Mouse (Mus musculus) liver, adult 2 months (tissue): ENCODE measurements at regions not wholly inside any gene's neighbourhood (a gene's known extent, or its start where the extent isn't known, plus 50 kb on each side); places are given as distances from the start of the nearest gene placed in this dataset.
A peak's percentile ranks its signal among the peaks of the same experiment; 100 is the strongest.

Experiments used
- DNase-seq: peaks from one replicate; pipeline ENCODE4 v3.0.0-alpha.2; 2011; ENCODE audit warnings: low read depth, low spot score; ENCODE audit errors: extremely low read depth
- H3K27ac ChIP-seq: fragments of 200-500 bp; replicated peaks from 2 replicates; pipeline ENCODE4 v1.5.1; 2012; ENCODE audit warnings: low read depth, mild to moderate bottlenecking, control low read depth, inconsistent platforms, low read length; ENCODE audit not compliant: insufficient read depth
- H3K27me3 ChIP-seq: fragments of 200-500 bp; 2 replicates; pipeline ENCODE4 v1.6.1; 2012; ENCODE audit warnings: mild to moderate bottlenecking, moderate library complexity, low read length, inconsistent platforms; ENCODE audit not compliant: control insufficient read depth, insufficient read depth
- H3K36me3 ChIP-seq: fragments of 200-500 bp; 2 replicates; pipeline ENCODE4 v1.6.1; 2012; ENCODE audit warnings: low read length, inconsistent platforms; ENCODE audit not compliant: control insufficient read depth, insufficient read depth
- H3K4me1 ChIP-seq: fragments of 200-500 bp; 2 replicates; pipeline ENCODE4 v1.6.1; 2011; ENCODE audit warnings: low read length; ENCODE audit not compliant: control insufficient read depth, insufficient read depth
- H3K4me3 ChIP-seq: fragments of 200-500 bp; 2 replicates; pipeline ENCODE4 v1.5.1; 2011; ENCODE audit warnings: low read depth, mild to moderate bottlenecking, control low read depth, low read length, moderate library complexity; ENCODE audit not compliant: insufficient read depth
- H3K79me2 ChIP-seq: fragments of 200-500 bp; 2 replicates; pipeline ENCODE4 v1.6.1; 2012; ENCODE audit warnings: inconsistent platforms, mild to moderate bottlenecking, low read length, moderate library complexity; ENCODE audit not compliant: control insufficient read depth, insufficient read depth
- H3K9ac ChIP-seq: fragments of 200-500 bp; 2 replicates; pipeline ENCODE4 v1.6.1; 2012; ENCODE audit warnings: low read depth, mild to moderate bottlenecking, control low read depth, inconsistent platforms, low read length
- CTCF ChIP-seq: fragments of 200-500 bp; IDR thresholded peaks from 2 replicates; pipeline ENCODE4 v1.5.1; 2011; ENCODE audit warnings: low read depth, low read length, control low read depth
- POLR2A ChIP-seq: fragments of 200-500 bp; IDR thresholded peaks from 2 replicates; pipeline ENCODE4 v1.6.1; 2011; ENCODE audit warnings: low read length, control low read depth; ENCODE audit not compliant: insufficient read depth; ENCODE audit errors: extremely low read depth
- WGBS: fragments of 180-500 bp; shearing (Covaris S2); methylation state at CpG from one replicate; pipeline ENCODE4 v1.1.7; 2018; 5-methylcytosine and 5-hydroxymethylcytosine counted together

GRCm38 (mm10) chr15:90021746-90022312 lies 180.2 kb upstream of the Syt10 start:
- Histone ChIP-seq H3K4me1 (no peaks in the 10 kb centered on the region), H3K4me3 (no peak overlapping the region), H3K36me3 (no peaks in the 10 kb centered on the region), H3K27ac (no peak overlapping the region), H3K9ac (no peak overlapping the region), H3K27me3 (no peaks in the 10 kb centered on the region), H3K79me2 (no peaks in the 10 kb centered on the region)
- TF ChIP-seq POLR2A (no peak), CTCF (no peak)
- peak; percentile 2 for DNase-seq

- H3K9ac ChIP-seq, result no peak overlapping the region
- no peaks in the 10 kb centered on the region for H3K79me2 ChIP-seq
- DNase-seq, result no peak
- TF ChIP-seq POLR2A (no peak), CTCF (no peak)
- no peaks in the 10 kb centered on the region for H3K27me3 ChIP-seq
- 81% methylated on average over 4 of the region's 4 CpGs for WGBS
- H3K4me1 ChIP-seq, result no peaks in the 10 kb centered on the region
- H3K36me3 ChIP-seq, result no peaks in the 10 kb centered on the region
- H3K4me3 ChIP-seq, result no peak overlapping the region
- no peak overlapping the region for H3K27ac ChIP-seq
Observed at GRCm38 (mm10) chr15:90023164-90023563, 181.5 kb upstream of the Syt10 start.

- 92% methylated on average over 2 of the region's 2 CpGs for WGBS
- no peak for DNase-seq
- TF ChIP-seq POLR2A (no peak), CTCF (no peak)
- Histone ChIP-seq H3K9ac (no peak overlapping the region), H3K27ac (no peak overlapping the region), H3K4me3 (no peak overlapping the region), H3K79me2 (no peaks in the 10 kb centered on the region), H3K4me1 (no peaks in the 10 kb centered on the region), H3K27me3 (no peaks in the 10 kb centered on the region), H3K36me3 (no peaks in the 10 kb centered on the region)
Observed at GRCm38 (mm10) chr15:90034356-90034755, 189.8 kb upstream of the Alg10b start.

GRCm38 (mm10) chr15:90045683-90046082 lies 178.4 kb upstream of the Alg10b start:
- WGBS, result 85% methylated on average over 5 of the region's 5 CpGs
- TF ChIP-seq POLR2A, result no peak
- no peak for TF ChIP-seq CTCF
- H3K9ac ChIP-seq, result no peak overlapping the region
- H3K27ac ChIP-seq, result no peak overlapping the region
- H3K4me1 ChIP-seq, result no peaks in the 10 kb centered on the region
- no peaks in the 10 kb centered on the region for H3K79me2 ChIP-seq
- H3K27me3 ChIP-seq, result no peaks in the 10 kb centered on the region
- DNase-seq, result no peak
- no peak overlapping the region for H3K4me3 ChIP-seq
- no peaks in the 10 kb centered on the region for H3K36me3 ChIP-seq

GRCm38 (mm10) chr15:90062021-90062420 lies 162.1 kb upstream of the Alg10b start:
- Histone ChIP-seq H3K36me3 (no peaks in the 10 kb centered on the region), H3K27ac (no peak overlapping the region), H3K4me3 (no peak overlapping the region), H3K27me3 (no peaks in the 10 kb centered on the region), H3K9ac (no peak overlapping the region), H3K4me1 (no peaks in the 10 kb centered on the region), H3K79me2 (no peaks in the 10 kb centered on the region)
- DNase-seq, result no peak
- 45% methylated on average over 7 of the region's 7 CpGs for WGBS
- TF ChIP-seq CTCF (no peak), POLR2A (no peak)

- H3K36me3 ChIP-seq, result no peaks in the 10 kb centered on the region
- no peak overlapping the region for H3K9ac ChIP-seq
- H3K79me2 ChIP-seq, result no peaks in the 10 kb centered on the region
- H3K4me3 ChIP-seq, result no peak overlapping the region
- no peaks in the 10 kb centered on the region for H3K27me3 ChIP-seq
- no peak for DNase-seq
- H3K4me1 ChIP-seq, result no peaks in the 10 kb centered on the region
- no peak for TF ChIP-seq POLR2A
- no peak for TF ChIP-seq CTCF
- 22% methylated on average over 3 of the region's 3 CpGs for WGBS
- H3K27ac ChIP-seq, result no peak overlapping the region
Observed at GRCm38 (mm10) chr15:90065768-90066167, 158.3 kb upstream of the Alg10b start.
